Mouse (Mus musculus) cortical plate, adult 2 months (tissue): Measurements from ENCODE around the gene Zswim9.
A peak's percentile ranks its signal among the peaks of the same experiment; 100 is the strongest.

Experiments used
- CTCF ChIP-seq: fragments of 200-500 bp; IDR thresholded peaks from 2 replicates; pipeline ENCODE4 v1.5.1; 2011; ENCODE audit warnings: mild to moderate bottlenecking, control low read depth, low read length; ENCODE audit not compliant: insufficient read depth; ENCODE audit errors: extremely low read depth
- POLR2A ChIP-seq: fragments of 200-500 bp; IDR thresholded peaks from 2 replicates; pipeline ENCODE4 v1.6.1; 2011; ENCODE audit warnings: mild to moderate bottlenecking, low read length, control low read depth; ENCODE audit not compliant: insufficient read depth; ENCODE audit errors: extremely low read depth

- TF ChIP-seq CTCF (peak; percentile 51), POLR2A (no peak)
These were observed 10.1 kb upstream of the Zswim9 start for GRCm38 (mm10) chr7:13288621-13289020.
